In genomic region chr3:51339734-51340551, GRCm38 (mm10) we compare ENCODE assay signal across 9 mouse cellular contexts. TPM values are rescaled to one million over a fixed set of nuclear protein-coding genes. Genes with fewer than 3 reads are reported as not detected.
DNase-seq lines count a peak whose midpoint lies in the region; ATAC-seq lines count a peak whose summit lies in the region.
"Had no signal": no experiment of that assay in that cellular context is flagged by ENCODE, and none has a peak within 500 bp of the region (broad histone marks: within the 10 kb centered on the region; RNA-seq: fewer than 3 reads in every experiment).

No protein-coding gene starts in this region.

- peak overlapping the region; percentile 91 for H3K9ac ChIP-seq in embryonic facial prominence, embryonic 14.5 days (ENCODE audit: low read depth, low read length)

- peak overlapping the region; percentile 70 for H3K4me2 ChIP-seq in embryonic facial prominence, embryonic 14.5 days (ENCODE audit: low read depth, low read length)

- peak overlapping the region; percentile 96 for H3K27ac ChIP-seq in embryonic facial prominence, embryonic 14.5 days (replicated peaks; ENCODE audit: low read depth, low read length)

- peak overlapping the region; percentile 91 for H3K4me3 ChIP-seq in embryonic facial prominence, embryonic 14.5 days (ENCODE audit: low read depth, low read length)

- no peaks in the 10 kb centered on the region for H3K4me1 ChIP-seq in embryonic facial prominence, embryonic 14.5 days (ENCODE audit: control insufficient read depth, insufficient read depth, low read length)

- H3K36me3 ChIP-seq in embryonic facial prominence, embryonic 14.5 days (ENCODE audit: control insufficient read depth, insufficient read depth, low read length) = no peaks in the 10 kb centered on the region

- 0% methylated on average over 39 of the region's 113 CpGs for WGBS in embryonic facial prominence, embryonic 14.5 days

- no peaks in the 10 kb centered on the region for H3K27me3 ChIP-seq in embryonic facial prominence, embryonic 14.5 days (replicated peaks; ENCODE audit: control insufficient read depth, insufficient read depth, low read length)

- peak; percentile 50 for ATAC-seq in embryonic facial prominence, embryonic 14.5 days (ENCODE audit: low read depth)

- DNase-seq in CD8-positive naive resting alpha-beta T cell, adult 2 months (ENCODE audit: low read depth in 2 of 2, low spot score in 2 of 2) = peak; percentile 25 to 42
- peak; percentile 59 for DNase-seq in T-cell, adult 2 months (ENCODE audit: low spot score)
- no peak for DNase-seq in embryonic facial prominence, embryonic 14.5 days (ENCODE audit: low spot score)
- peak; percentile 62 for DNase-seq in heart, postnatal 4 days
- DNase-seq in layer of hippocampus, postnatal 10 days (ENCODE audit: low spot score in 2 of 2) = peak; percentile 32 to 72
- DNase-seq in lung, postnatal 36 days = peak; percentile 45
- peak; percentile 69 for DNase-seq in spleen, adult 12 weeks (ENCODE audit: low spot score)
- no peak for DNase-seq in adipocyte (ENCODE audit: low spot score)

- no peaks in the 10 kb centered on the region for H3K9me3 ChIP-seq in embryonic facial prominence, embryonic 14.5 days (ENCODE audit: control insufficient read depth, low read length)

RNA-seq across cellular contexts. Expression of gene Elf2, which starts 0.5 kb away (rescaled TPM):
- 55.3 and 56.8 TPM in 2 replicates for polyA plus RNA-seq in embryonic facial prominence, embryonic 14.5 days (2014; fragmentation: Nextera tagmentation; extraction: Ambion mirVana)
- total RNA-seq in heart, postnatal 4 days (2021) = 10 to 100 TPM; 89.9 to 99.9 TPM
- 10 to 100 TPM; 37.4 to 40.1 TPM for total RNA-seq in layer of hippocampus, postnatal 10 days (2021)

RNA-seq across cellular contexts. Expression of gene Mgarp, which starts 56.6 kb away (rescaled TPM):
- polyA plus RNA-seq in embryonic facial prominence, embryonic 14.5 days (2014; fragmentation: Nextera tagmentation; extraction: Ambion mirVana) = 2.5 and 5.2 TPM in 2 replicates
- under 1 TPM; 0.45 to 0.95 TPM for total RNA-seq in heart, postnatal 4 days (2021)
- not detected for total RNA-seq in layer of hippocampus, postnatal 10 days (2021)
- total RNA-seq: hematopoietic stem cell, adult 5-6 weeks had no signal

Comparison
In these comparisons a context has a peak if more than half of its experiments do, and no peak if none do; other contexts are left out.
1. DNase-seq: peak in CD8-positive naive resting alpha-beta T cell, adult 2 months (2 of 2), T-cell, adult 2 months (single experiment), heart, postnatal 4 days (single experiment), layer of hippocampus, postnatal 10 days (2 of 2), lung, postnatal 36 days (single experiment) and spleen, adult 12 weeks (single experiment); none in embryonic facial prominence, embryonic 14.5 days (single experiment) and adipocyte (single experiment).